Mouse (Mus musculus): ENCODE measurements around the gene Tmem167b. TPM values are rescaled to one million over a fixed set of nuclear protein-coding genes. Genes with fewer than 3 reads are reported as not detected.

Tmem167b gene
- total RNA-seq, 4 experiments from 2014 or later: 63.6 to 76.6 (median 68.7) TPM

DNA sequence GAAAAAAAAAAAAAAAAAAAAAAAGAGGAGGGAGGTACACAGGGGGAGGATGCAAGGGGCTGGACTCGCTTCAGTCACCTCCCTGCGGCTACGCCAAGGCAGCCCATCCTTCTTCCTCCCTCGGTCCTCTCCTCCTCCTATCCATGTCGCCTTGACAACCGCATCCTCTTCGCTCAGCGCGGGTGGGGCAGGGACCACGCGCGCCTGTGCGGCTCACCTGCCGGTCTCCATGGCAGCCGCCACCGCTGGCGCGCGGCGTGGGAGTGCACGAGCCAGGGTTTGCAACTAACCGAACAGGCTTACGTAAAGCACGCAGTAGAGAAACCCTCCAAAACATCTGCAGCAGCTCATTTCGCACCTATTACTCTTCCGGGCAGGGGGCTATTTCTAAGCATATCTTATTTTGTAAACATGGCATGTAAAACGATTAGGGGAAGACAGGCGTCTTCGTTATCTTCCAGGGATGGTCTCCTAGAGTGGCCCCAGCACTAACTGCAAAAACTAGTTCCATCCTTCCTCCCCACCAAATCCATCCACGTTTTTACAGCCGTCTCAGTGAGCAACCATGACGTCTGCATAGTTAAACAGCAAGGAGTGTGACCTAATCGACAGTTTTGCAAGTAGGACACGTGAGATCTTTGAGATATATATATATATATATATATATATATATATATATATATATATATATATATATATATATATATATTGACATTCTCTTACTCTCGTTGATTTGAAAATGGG lies 25.6 kb downstream of the Tmem167b start, which contains the start of gene 5330417C22Rik:
Gene 5330417C22Rik, minus strand, starts transcription at position 20 of the 744 bp plus-strand sequence.
- peak; percentile 15 for DNase-seq

DNA sequence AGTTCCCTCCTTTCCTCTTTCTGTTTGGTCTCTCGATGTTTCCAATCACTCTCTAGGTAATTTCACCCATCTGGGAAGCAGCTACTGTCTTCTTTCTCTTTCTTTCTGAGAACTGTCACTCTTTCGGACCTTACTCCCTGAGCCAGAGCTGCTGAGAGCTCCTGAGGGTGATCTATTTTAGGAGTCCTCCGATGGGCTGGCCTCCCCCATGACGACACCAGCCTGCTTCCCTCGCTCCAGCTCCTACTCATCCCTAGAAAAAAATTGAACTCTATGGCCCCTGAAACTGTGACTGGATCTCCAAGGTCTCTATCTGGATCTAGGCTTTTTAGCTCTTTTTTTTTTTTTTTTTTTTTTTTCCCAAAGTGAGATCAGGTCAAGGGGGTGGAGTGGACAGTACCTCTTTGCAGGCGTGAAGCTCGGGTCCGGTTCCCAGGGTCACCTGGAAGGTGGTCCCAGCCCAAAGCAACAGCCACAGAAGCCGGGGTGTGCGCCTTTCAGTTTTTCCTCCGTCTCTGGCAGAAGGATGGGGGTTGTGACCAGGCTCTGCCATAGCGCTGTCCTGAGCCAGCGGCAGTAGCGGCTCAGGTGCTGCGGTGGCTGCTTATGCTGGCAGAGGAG lies 26.3 kb downstream of the Tmem167b start:
- DNase-seq: no peak

DNA sequence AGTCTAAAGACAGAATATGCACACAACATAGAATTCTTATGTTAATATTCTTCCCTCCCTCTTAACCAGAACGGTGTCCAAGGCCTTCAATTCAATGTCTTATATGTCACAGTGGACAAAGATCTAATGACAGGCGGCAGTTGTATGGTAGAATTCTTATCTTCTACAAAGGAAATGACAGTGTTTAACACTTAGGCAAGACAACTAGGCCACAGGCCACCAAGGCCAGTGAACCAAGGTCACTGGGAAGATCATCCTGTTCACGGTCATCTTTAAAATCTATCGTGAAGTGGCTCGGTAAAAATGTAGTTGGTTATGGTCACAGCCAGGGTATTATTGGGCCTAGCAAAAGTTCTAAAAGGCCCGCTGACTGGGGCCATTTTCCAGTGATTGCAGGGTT lies 28.3 kb downstream of the Tmem167b start, which contains the start of gene 1700013F07Rik:
Gene 1700013F07Rik, plus strand, starts transcription at position 200 of the 400 bp plus-strand sequence.
- DNase-seq: peak; percentile 20

DNA sequence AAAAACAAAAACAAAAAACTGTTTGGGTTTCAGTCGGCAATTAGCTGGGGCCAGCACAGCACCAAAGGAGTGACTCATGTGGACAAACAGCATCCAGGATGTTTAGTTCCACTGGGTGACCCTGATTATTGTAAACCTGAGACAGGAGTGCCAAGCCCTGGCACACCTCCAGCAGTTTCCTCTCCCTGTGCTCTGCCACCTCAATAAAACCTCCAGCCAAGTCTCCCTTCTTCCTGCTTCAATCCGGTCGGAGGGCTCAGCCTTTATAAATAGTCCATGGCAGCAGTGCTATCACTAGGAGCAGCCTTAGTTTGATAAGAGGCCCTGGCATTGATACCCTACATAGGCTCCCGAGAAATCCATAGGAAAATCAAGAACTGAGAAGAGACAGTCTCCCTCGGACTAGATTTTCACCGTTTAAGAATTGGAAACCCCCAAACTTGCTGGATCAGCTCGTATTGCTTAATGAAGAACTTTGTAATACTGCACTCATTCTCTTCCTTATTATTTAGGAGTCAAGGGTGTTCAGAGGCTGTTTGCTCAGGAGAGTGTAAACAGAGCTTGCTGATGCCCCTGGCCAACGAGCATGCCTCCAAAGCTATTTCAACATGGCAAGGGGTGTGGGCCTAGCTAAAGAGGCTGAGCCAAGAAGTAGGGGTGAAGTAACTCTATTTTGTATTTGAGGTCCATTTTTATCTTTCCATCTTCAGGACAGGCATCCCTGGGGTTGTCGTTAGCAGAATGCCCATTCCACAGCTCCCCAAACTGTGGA lies 29.0 kb downstream of the Tmem167b start:
- DNase-seq: no peak

DNA sequence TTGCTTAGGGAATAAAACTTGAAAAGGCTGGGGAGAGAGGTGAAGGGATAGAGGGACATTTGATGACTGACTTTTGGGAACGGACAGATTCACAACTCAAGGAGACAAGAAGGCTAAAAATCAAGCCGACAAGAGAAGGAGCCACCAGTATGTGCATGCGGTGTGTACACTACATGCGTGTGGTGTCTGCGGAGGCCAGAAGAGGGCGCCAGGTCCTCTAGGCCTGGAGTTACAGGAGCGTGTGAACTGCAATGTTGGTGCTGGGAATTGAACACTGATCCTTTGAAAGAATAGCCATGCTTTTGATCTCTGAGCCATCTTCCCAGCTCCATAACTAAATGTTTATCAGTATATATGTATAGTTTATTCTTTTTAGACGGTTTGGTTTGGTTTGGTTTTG lies 33.8 kb downstream of the Tmem167b start:
- DNase-seq: no peak

DNA sequence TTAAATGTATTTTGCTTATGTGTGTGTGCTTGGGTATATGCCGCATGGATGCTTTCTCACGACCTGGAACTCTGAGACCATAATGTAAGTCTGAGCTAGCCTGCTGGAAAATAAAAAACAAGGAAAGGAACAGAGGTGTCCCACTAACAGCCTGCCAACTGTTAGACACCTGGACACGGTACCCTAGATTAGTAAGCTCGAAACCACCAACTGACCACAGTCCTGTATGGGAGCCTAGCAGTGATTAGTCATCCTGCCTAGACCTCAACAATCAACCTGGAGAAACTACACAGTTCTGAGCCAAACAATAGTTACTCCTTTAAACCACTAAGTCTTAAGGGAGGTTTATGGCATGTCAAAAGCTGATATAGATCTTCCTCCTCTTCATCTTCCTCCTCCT lies 38.9 kb downstream of the Tmem167b start:
- no peak for DNase-seq

DNA sequence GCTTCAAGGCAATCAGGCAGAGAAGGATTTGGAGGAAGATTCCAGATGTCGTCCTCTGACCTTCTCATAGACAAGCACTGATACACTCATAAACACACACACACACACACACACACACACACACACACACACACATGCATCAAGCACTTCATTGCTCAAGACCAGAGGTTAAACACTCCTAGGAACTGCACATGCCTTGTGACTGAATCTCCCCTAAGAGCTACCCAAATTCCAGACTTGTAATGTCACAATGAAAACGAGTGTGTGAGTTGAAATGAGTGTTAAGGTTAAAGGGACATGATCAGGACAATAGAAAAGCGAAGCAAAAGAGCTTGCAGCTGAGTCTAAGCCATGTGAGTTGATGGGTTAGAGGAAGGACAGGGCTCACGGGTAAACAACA lies 44.0 kb downstream of the Tmem167b start:
- DNase-seq: no peak

DNA sequence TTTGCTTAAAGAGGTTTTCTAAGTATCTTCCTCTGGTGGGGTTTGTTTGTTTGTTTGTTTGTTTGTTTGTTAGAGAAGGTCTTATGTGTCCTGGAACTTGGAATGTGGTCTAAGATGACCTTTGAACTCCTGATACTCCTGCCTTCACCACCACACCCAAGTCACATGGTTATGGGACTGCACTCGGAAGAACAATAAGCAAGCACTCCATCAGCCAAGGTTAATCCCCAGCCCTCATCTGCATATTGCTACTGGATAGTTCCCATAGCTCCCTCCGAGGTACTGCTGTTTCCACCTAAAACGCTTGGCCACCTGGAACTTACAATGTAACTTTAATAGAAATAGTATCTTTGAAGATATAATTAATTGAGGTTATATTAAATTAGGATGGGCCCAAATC lies 48.8 kb downstream of the Tmem167b start:
- DNase-seq: no peak

DNA sequence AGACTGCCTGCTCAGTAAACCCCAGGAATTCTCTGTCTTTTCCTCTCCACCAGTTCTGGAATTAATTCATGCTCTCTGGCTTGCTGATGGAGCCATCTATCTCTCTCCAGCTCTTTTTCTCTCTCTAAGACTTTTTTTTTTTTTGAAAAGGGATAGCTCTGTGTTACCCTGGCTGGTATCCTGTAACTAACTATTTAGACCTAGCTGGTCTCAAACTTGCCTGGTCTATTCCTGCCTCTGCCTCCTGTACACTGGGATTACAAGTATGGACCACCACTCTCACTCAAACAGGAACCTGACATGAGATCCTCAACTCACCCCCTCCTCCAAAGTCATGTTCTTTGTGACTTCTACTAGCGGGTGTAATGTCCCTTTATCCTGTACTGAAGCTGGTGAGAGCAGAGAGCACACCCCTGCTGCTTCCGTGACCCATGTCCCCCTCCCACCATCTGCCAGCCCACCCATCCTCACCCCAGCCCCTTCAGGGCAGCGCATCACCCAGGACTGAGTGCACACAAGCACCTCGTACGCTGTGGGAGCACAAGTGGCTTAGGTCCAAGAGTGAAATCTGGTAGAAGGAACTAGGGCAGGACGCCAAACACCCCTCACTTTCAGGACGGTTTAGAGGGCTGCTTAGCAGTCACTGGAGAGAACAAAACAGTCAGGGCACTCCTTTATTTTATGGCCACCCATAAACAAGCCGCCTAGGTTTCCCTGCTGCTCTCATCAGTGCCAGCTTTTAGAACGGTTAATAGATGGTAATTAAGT lies 51.4 kb downstream of the Tmem167b start:
- no peak for DNase-seq

DNA sequence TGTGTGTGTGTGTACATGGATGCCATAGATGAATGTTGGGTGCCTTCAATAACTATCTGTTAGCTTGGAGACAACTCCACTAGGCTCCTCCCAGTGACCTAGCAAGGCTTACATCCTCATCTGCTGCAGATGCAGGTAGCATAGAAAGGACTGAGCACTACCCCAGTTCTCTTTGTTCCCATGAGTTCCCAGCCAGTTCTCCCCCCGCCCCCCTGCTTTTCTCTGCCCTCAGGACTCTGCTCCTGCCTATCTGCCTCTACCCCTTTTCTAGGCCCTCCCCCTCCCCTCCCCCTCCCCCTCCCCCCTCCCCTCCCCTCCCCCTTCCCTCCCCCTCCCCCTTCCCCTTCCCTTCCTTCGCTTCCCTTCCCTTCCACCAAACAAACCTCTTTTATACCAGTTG lies 52.1 kb downstream of the Tmem167b start:
- no peak for DNase-seq

DNA sequence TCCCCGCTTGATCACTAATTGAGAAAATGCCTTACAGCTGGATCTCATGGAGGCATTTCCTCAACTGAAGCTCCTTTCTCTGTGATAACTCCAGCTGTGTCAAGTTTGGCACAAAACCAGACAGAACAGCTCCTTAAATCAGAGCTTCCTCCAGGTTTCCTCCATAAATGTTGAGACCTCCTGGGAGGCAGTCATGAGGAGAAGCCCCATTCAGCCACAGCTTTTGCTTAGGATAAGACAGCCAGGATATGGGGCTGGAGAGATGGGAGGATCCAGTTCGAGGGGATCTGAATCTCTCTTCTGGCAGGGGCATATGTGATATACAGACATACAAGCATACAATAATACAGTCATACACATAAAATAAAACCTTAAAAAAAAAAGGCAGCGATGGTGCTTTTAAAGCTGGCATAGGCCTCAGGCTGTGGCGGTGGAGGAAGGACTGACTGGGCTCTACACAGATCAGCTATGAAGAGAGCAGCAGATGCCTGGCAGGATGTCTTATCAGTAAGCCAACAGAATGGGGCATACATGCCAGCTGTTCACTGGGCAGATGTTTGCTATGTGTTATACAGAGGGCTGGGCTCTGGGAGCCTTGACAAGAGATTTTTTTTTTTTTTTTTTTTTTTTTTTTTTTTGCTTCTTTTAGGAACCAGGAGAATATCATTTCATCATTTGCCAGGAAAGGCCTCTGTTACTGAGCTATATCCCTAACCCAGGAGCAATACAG lies 53.4 kb downstream of the Tmem167b start:
- no peak for DNase-seq

Small RNA genes within 50 kb of the gene (microRNA-seq; reads per million reads assigned to microRNA genes)
- 0 reads per million in 2 experiments for gene Gm22860

Other genes starting within 250 kb of the Tmem167b start
- not detected for gene Mybphl, start 197.6 kb downstream of the Tmem167b start, total RNA-seq (2022)
- 1 to 10 TPM; 1.6 to 4.8 (median 3.0) TPM for gene Psrc1, start 178.6 kb downstream of the Tmem167b start, total RNA-seq (2022)
- gene Celsr2, start 146.9 kb downstream of the Tmem167b start, total RNA-seq (2022): 10 to 100 TPM in 2 of 4 experiments, 1 to 10 TPM in 2; 6.5 to 14.6 (median 9.5) TPM
- 100 to 1,000 TPM; 183 to 191 (median 186) TPM for gene Sars, start 117.3 kb downstream of the Tmem167b start, total RNA-seq (2022)
- gene 1700013F07Rik, start 28.3 kb downstream of the Tmem167b start, total RNA-seq (2022): under 1 TPM in 2 of 4 experiments, not detected in 2; 0.45 to 0.59 TPM
- gene 5330417C22Rik, start 25.9 kb downstream of the Tmem167b start, total RNA-seq (2022): 1 to 10 TPM; 2.4 to 6.9 (median 3.9) TPM
- gene Taf13, start 9.2 kb upstream of the Tmem167b start, total RNA-seq (2022): 10 to 100 TPM; 26.3 to 35.0 (median 29.7) TPM
- gene Wdr47, start 28.8 kb upstream of the Tmem167b start, total RNA-seq (2022): 10 to 100 TPM; 11.7 to 19.3 (median 15.3) TPM
- gene Clcc1, start 91.4 kb upstream of the Tmem167b start, total RNA-seq (2022): 10 to 100 TPM; 45.3 to 56.4 (median 50.8) TPM
- gene Gpsm2, start 159.8 kb upstream of the Tmem167b start, total RNA-seq (2022): 1 to 10 TPM; 1.9 to 2.8 (median 2.2) TPM
- gene Aknad1, start 177.2 kb upstream of the Tmem167b start, total RNA-seq (2022): under 1 TPM in 1 of 4 experiments, not detected in 3; 0.07 TPM